Mouse (Mus musculus): ENCODE results near the gene Mgp.

- TF ChIP-seq MAX (IDR thresholded peaks at IDR 0.05; ENCODE audit: low read depth): no peak
- TF ChIP-seq E2F4 (IDR thresholded peaks at IDR 0.05; ENCODE audit: insufficient read depth): no peak
- TF ChIP-seq POLR2A (IDR thresholded peaks at IDR 0.05; ENCODE audit: insufficient read length, low read depth): no peak
- TF ChIP-seq USF1 (IDR thresholded peaks at IDR 0.05; ENCODE audit: low read depth): no peak
Measured at GRCm38 (mm10) chr6:136848399-136848798, 27.2 kb downstream of the Mgp start.

Measured in myocyte (in vitro differentiated cells).